Mouse (Mus musculus) stomach, embryonic 15.5 days (tissue): ENCODE measurements at regions not wholly inside any gene's neighbourhood (a gene's known extent, or its start where the extent isn't known, plus 50 kb on each side); places are given as distances from the start of the nearest gene placed in this dataset.

Experiments used
- ATAC-seq: fragments of 200-750 bp; cut with Nextera tagmentation; 2 replicates; pipeline ENCODE4 v1.8.0; 2017; ENCODE audit warnings: low read depth, moderate number of reproducible peaks, moderate TSS enrichment; ENCODE audit not compliant: insufficient read depth, low FRiP score
- H3K27ac ChIP-seq: fragments of 300-500 bp; sonication (generic); 2 replicates; pipeline ENCODE4 v1.5.1; 2015; ENCODE audit warnings: mild to moderate bottlenecking, inconsistent platforms
- H3K27me3 ChIP-seq: fragments of 300-500 bp; sonication (generic); replicated peaks from 2 replicates; pipeline ENCODE4 v1.6.1; 2015; ENCODE audit warnings: inconsistent platforms
- H3K36me3 ChIP-seq: fragments of 300-500 bp; sonication (generic); 2 replicates; pipeline ENCODE4 v1.6.1; 2015; ENCODE audit warnings: inconsistent platforms
- H3K4me1 ChIP-seq: fragments of 300-500 bp; sonication (generic); 2 replicates; pipeline ENCODE4 v1.6.1; 2015; ENCODE audit warnings: inconsistent platforms
- H3K4me2 ChIP-seq: fragments of 300-500 bp; sonication (generic); 2 replicates; pipeline ENCODE4 v1.6.1; 2015; ENCODE audit warnings: mild to moderate bottlenecking, inconsistent platforms
- H3K4me3 ChIP-seq: fragments of 300-500 bp; sonication (generic); replicated peaks from 2 replicates; pipeline ENCODE4 v1.5.1; 2015; ENCODE audit warnings: inconsistent platforms
- H3K9ac ChIP-seq: fragments of 300-500 bp; sonication (generic); 2 replicates; pipeline ENCODE4 v1.6.1; 2015; ENCODE audit warnings: inconsistent platforms
- H3K9me3 ChIP-seq: fragments of 300-500 bp; sonication (generic); 2 replicates; pipeline ENCODE4 v1.6.1; 2016; ENCODE audit warnings: inconsistent platforms
- WGBS: fragments of 180-500 bp; shearing (Covaris S2); methylation state at CpG from one replicate; pipeline ENCODE4 v1.1.7; 2015; 5-methylcytosine and 5-hydroxymethylcytosine counted together

- ATAC-seq, result no peak
- no peaks in the 10 kb centered on the region for H3K9me3 ChIP-seq
- 76% methylated on average over 1 of the region's 1 CpGs for WGBS
- H3K36me3 ChIP-seq, result no peaks in the 10 kb centered on the region
- no peak overlapping the region for H3K9ac ChIP-seq
- H3K27ac ChIP-seq, result no peak overlapping the region
- no peak overlapping the region for H3K4me3 ChIP-seq
- H3K4me1 ChIP-seq, result no peaks in the 10 kb centered on the region
- H3K4me2 ChIP-seq, result no peak overlapping the region
- H3K27me3 ChIP-seq, result no peaks in the 10 kb centered on the region
Measured at GRCm38 (mm10) chr9:26383996-26384395, 349.5 kb upstream of the B3gat1 start.

DNA sequence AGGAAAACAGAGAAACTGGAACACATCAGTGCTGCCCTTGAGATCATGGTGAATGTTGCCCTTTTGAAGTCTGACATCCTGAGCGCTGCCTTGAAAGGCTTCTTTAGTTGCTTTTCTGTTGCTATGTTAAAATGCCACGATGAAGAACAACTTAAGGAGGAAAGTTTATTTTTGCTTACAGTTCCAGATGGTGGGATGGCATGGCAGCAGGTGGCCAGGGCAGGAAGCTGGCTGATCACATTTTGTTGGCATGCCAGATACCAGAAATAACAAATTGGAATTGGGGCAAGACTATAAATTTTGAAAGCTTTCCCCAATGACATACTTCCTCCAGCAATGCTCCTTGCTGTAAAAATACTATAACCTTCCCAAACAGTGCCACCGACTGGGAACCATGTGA, 334.9 kb upstream of the B3gat1 start:
- Histone ChIP-seq H3K4me1 (no peaks in the 10 kb centered on the region), H3K9ac (no peak overlapping the region), H3K27me3 (no peaks in the 10 kb centered on the region), H3K36me3 (no peaks in the 10 kb centered on the region), H3K4me3 (no peak overlapping the region), H3K27ac (no peak overlapping the region), H3K4me2 (no peak overlapping the region), H3K9me3 (no peaks in the 10 kb centered on the region)
- WGBS, result 66% methylated on average over 3 of the region's 3 CpGs
- ATAC-seq, result no peak

GRCm38 (mm10) chr9:26422897-26423823, 310.4 kb upstream of the B3gat1 start:
- Histone ChIP-seq H3K36me3 (no peaks in the 10 kb centered on the region), H3K4me1 (no peaks in the 10 kb centered on the region), H3K27ac (no peak overlapping the region), H3K9ac (no peak overlapping the region), H3K27me3 (no peaks in the 10 kb centered on the region), H3K4me2 (no peak overlapping the region), H3K4me3 (no peak overlapping the region), H3K9me3 (no peaks in the 10 kb centered on the region)
- no peak for ATAC-seq
- 39% methylated on average over 11 of the region's 11 CpGs for WGBS

DNA sequence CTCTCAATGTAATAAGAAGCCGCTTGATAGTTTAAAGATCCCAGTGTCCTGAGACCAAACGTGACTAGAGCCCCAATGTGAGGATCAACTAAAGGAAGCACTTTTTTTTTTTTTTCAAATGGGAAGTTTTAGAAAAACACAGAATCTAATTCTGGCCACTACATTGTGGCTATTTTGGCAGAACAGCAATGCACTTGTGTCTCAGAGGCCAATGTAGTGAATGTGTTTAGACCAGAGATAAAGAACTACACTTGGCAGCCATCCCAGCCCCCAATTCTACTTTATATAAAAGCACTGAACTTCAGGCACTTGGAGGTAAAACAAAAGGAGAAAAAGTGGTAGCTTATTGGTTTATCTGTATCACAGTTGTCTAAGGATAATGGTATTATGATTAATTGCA, 298.0 kb upstream of the B3gat1 start:
- Histone ChIP-seq H3K4me2 (no peak overlapping the region), H3K9me3 (no peaks in the 10 kb centered on the region), H3K9ac (no peak overlapping the region), H3K4me1 (no peaks in the 10 kb centered on the region), H3K36me3 (no peaks in the 10 kb centered on the region), H3K4me3 (no peak overlapping the region), H3K27ac (no peak overlapping the region), H3K27me3 (no peaks in the 10 kb centered on the region)
- 58% methylated on average over 2 of the region's 2 CpGs for WGBS
- no peak for ATAC-seq

- Histone ChIP-seq H3K9me3 (no peaks in the 10 kb centered on the region), H3K36me3 (no peaks in the 10 kb centered on the region), H3K4me2 (no peak overlapping the region), H3K4me1 (no peaks in the 10 kb centered on the region), H3K4me3 (no peak overlapping the region), H3K27ac (no peak overlapping the region), H3K27me3 (no peaks in the 10 kb centered on the region), H3K9ac (no peak overlapping the region)
- WGBS, result 68% methylated on average over 2 of the region's 2 CpGs
- ATAC-seq, result no peak
Measured at GRCm38 (mm10) chr9:26437244-26437643, 296.3 kb upstream of the B3gat1 start.

DNA sequence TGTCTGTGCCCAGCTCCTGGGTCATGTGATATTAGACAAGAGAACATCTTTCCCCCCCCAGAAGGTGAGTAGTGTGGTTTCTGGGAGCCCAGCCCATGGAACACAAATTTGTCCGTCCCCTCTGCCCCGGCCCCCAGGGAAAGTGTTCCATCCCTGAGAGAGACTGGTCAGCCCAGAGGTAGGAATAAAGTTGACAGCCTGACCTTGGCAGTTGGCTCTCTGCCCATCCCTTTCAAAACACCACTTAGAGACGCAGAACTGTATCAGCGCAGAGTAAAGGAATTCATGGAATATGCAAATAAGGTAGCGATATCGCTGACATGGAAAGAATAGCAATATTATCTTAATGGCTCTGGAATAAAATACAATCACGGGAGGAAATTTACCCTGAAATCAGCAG, 279.6 kb upstream of the B3gat1 start:
- Histone ChIP-seq H3K27ac (no peak overlapping the region), H3K4me2 (no peak overlapping the region), H3K4me1 (no peaks in the 10 kb centered on the region), H3K9ac (no peak overlapping the region), H3K9me3 (no peaks in the 10 kb centered on the region), H3K4me3 (no peak overlapping the region), H3K27me3 (no peaks in the 10 kb centered on the region), H3K36me3 (no peaks in the 10 kb centered on the region)
- no peak for ATAC-seq
- 77% methylated on average over 7 of the region's 7 CpGs for WGBS

DNA sequence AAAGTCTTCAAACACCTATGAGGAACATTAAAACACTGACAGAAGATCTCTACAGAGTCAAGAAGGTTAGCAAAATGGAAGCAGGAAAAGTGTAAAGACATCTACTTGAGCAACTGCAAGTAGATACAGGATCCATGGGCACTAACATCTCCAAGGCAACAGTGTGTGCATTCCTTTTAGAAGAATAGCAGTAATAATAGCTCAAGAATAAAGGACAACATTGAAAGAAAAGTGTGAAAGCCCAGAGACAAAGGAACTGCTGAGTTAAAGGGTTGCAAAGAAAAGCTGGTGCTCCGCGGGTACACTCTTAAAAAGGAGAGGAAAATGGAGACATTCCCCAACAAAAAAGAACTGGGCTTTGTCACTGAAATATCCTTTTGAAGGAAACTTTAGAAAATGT, 272.4 kb upstream of the B3gat1 start:
- ATAC-seq, result no peak
- Histone ChIP-seq H3K9ac (no peak overlapping the region), H3K27me3 (no peaks in the 10 kb centered on the region), H3K4me3 (no peak overlapping the region), H3K27ac (no peak overlapping the region), H3K4me1 (no peaks in the 10 kb centered on the region), H3K36me3 (no peaks in the 10 kb centered on the region), H3K9me3 (no peaks in the 10 kb centered on the region), H3K4me2 (no peak overlapping the region)
- WGBS, result 63% methylated on average over 2 of the region's 2 CpGs

- Histone ChIP-seq H3K9ac (no peak overlapping the region), H3K36me3 (no peaks in the 10 kb centered on the region), H3K4me3 (no peak overlapping the region), H3K4me1 (no peaks in the 10 kb centered on the region), H3K4me2 (no peak overlapping the region), H3K27ac (no peak overlapping the region), H3K27me3 (no peaks in the 10 kb centered on the region), H3K9me3 (no peaks in the 10 kb centered on the region)
- WGBS, result 75% methylated on average over 7 of the region's 7 CpGs
- ATAC-seq, result no peak
Measured at GRCm38 (mm10) chr9:26470694-26471392, 262.7 kb upstream of the B3gat1 start.

DNA sequence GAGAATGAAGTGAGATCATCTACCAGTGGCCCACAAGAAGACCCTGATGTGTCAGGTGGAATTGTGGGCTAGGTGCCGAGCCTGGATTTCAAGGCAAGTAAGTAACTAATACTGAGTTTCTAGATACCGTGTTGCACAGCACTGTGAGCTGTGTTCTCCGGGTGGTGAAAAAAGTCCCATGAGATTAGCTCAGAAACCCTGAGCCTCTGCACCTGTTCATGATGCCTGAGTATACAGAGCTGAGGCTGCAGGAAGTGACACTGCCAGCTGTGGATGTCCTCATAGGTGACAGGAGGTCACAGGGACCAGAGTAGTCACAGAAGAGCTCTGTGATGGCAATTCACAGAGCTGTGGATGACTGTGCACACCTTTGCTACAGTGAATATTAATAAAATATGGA, 257.2 kb upstream of the B3gat1 start:
- no peaks in the 10 kb centered on the region for H3K36me3 ChIP-seq
- H3K9me3 ChIP-seq, result no peaks in the 10 kb centered on the region
- no peak overlapping the region for H3K27ac ChIP-seq
- H3K4me3 ChIP-seq, result no peak overlapping the region
- WGBS, result 82% methylated on average over 3 of the region's 3 CpGs
- no peaks in the 10 kb centered on the region for H3K27me3 ChIP-seq
- H3K9ac ChIP-seq, result no peak overlapping the region
- H3K4me1 ChIP-seq, result no peaks in the 10 kb centered on the region
- ATAC-seq, result no peak
- H3K4me2 ChIP-seq, result no peak overlapping the region

DNA sequence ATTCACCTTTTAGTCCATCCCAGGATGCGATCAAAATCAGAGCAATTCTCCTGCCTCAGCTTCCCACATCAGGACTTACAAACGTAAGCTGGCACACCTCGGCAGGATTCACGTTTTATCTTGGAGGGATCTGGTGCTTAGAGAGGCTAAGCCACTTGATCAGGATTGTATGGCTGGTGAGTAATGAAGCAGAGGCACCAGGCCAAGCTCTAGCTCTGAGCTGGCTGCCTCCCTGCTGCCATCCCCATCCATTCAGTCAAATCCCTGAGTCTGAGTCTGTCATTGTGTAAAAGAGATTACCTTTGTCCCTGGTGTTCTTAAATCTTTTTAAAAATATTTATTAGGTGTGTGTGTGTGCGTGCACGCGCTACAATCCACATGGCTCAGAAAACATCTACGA, 252.6 kb upstream of the B3gat1 start:
- Histone ChIP-seq H3K27me3 (no peaks in the 10 kb centered on the region), H3K36me3 (no peaks in the 10 kb centered on the region), H3K27ac (no peak overlapping the region), H3K4me2 (no peak overlapping the region), H3K9ac (no peak overlapping the region), H3K4me1 (no peaks in the 10 kb centered on the region), H3K9me3 (no peaks in the 10 kb centered on the region), H3K4me3 (no peak overlapping the region)
- WGBS, result 84% methylated on average over 8 of the region's 8 CpGs
- ATAC-seq, result no peak

GRCm38 (mm10) chr9:26481890-26482289, 251.6 kb upstream of the B3gat1 start:
- H3K4me3 ChIP-seq, result no peak overlapping the region
- no peak for ATAC-seq

DNA sequence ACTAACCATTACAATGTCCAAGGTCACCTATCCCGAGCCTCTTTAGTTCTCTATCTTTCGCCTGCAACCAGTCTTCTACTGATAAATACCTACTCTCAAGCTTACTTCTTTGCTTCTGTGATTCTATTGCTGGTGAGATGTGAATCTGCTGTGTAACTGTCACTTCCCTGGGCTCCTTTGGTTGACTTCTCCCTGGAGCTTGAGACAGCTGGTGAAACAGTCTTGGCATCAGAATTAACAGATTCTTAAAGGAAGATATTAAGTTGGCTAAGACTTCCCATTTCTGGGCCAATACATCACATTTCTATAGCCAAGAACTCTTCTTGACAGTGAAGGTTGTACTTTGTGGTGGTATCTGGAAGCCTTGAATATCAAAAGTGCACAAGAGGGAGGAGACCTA, 239.8 kb upstream of the B3gat1 start:
- H3K27ac ChIP-seq, result no peak overlapping the region
- H3K36me3 ChIP-seq, result no peaks in the 10 kb centered on the region
- no peaks in the 10 kb centered on the region for H3K4me1 ChIP-seq
- H3K4me2 ChIP-seq, result no peak overlapping the region
- WGBS, result 72% methylated on average over 2 of the region's 2 CpGs
- H3K9ac ChIP-seq, result no peak overlapping the region
- no peak for ATAC-seq
- no peaks in the 10 kb centered on the region for H3K27me3 ChIP-seq
- H3K9me3 ChIP-seq, result no peaks in the 10 kb centered on the region
- H3K4me3 ChIP-seq, result no peak overlapping the region

More at GRCm38 (mm10) chr9:26481890-26482289, 251.6 kb upstream of the B3gat1 start:
- H3K27ac ChIP-seq, result no peak overlapping the region
- no peak overlapping the region for H3K9ac ChIP-seq
- no peaks in the 10 kb centered on the region for H3K9me3 ChIP-seq
- no peaks in the 10 kb centered on the region for H3K27me3 ChIP-seq
- no peaks in the 10 kb centered on the region for H3K36me3 ChIP-seq
- no peak overlapping the region for H3K4me2 ChIP-seq
- no peaks in the 10 kb centered on the region for H3K4me1 ChIP-seq
